Mouse (Mus musculus): ENCODE data around the gene Eef2k.
"Not testable (repeated sequence)": the region's sequence is repeated elsewhere in the genome, so short reads cannot be mapped to it uniquely, and the experiment has no call there.

The Eef2k gene

GRCm38 (mm10) chr7:120942506-120942905 lies 99.9 kb downstream of the Eef2k start:
- DNase-seq, result no peak

GRCm38 (mm10) chr7:120943936-120944509 lies 101.4 kb downstream of the Eef2k start:
- DNase-seq, result no peak

DNA sequence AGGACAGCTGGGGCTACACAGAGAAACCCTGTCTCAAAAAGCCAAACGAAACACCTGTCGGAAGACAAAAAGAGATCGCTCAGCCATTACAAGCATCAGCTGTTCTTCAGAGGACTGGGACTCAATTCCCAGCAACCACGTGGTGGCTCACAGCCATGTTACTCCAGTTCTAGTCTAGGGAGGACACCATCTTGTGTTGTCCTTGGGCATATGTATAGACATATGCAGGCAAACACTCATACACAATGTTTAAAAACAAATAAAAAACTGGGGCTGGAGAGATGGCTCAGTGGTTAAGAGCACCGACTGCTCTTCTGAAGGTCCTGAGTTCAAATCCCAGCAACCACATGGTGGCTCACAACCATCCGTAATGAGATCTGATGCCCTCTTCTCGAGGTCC lies 111.0 kb downstream of the Eef2k start:
- not testable (repeated sequence) for DNase-seq
